ENCODE assay signal across 20 mouse cellular contexts in the genomic region with DNA sequence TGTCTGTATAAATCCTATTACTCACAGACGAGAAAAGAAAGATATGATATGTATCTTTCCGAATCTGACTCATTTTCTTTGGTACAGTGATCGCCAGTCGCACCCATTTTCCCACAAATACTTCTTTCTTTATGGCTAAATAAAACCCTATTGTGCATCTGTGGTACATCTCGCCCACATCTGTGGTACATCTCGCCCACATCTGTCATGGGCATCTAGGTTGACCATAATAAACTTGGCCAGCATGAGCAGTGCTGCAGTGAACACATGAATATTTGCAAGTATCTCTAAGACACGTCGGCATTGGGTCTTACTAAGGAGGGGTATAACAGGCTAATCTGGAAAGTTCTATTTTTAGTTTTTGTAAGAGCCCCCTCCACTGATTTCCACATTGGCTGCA. TPM values are rescaled to one million over a fixed set of nuclear protein-coding genes. Genes with fewer than 3 reads are reported as not detected.
DNase-seq lines count a peak whose midpoint lies in the region; TF ChIP-seq lines count a peak whose summit lies in the region.
"Had no signal": no experiment of that assay in that cellular context is flagged by ENCODE, and none has a peak within 500 bp of the region (broad histone marks: within the 10 kb centered on the region; RNA-seq: fewer than 3 reads in every experiment).

No protein-coding gene starts in this region.

- H3K4me3 ChIP-seq in C2C12 (ENCODE audit: insufficient read depth, poor library complexity, severe bottlenecking) (no peak overlapping the region), myocyte (no peak overlapping the region)
- H3K4me3 ChIP-seq: embryonic facial prominence, embryonic 10.5 days; embryonic facial prominence, embryonic 12.5 days; forebrain, embryonic 13.5 days; forebrain, embryonic 15.5 days had no signal

- DNase-seq in left cerebral cortex, adult 18-20 months (ENCODE audit: low spot score in 2 of 2), result peak; percentile 31 to 36
- DNase-seq in left cerebral cortex, postnatal 4 days, result no peak
- DNase-seq in testis, postnatal 10 days (ENCODE audit: low spot score), result no peak
- DNase-seq: adrenal gland, adult 2 months; adrenal gland, postnatal 10 days; adrenal gland, postnatal 25 days; B cell, adult 2 months; cerebellum, adult 11-12 months; cerebellum, adult 2 months; cerebellum, adult 9-10 months; cerebellum, postnatal 10 days; cerebellum, postnatal 25 days; forebrain, postnatal 0 days had no signal

- H3ac ChIP-seq in C2C12 (ENCODE audit: control insufficient read depth, insufficient read length, low read depth) (no peak overlapping the region), myocyte (ENCODE audit: control insufficient read depth, insufficient read length) (no peak overlapping the region)

- H3K36me3 ChIP-seq in C2C12 (ENCODE audit: control insufficient read depth, insufficient read depth), result no peaks in the 10 kb centered on the region
- H3K36me3 ChIP-seq in myocyte (ENCODE audit: control insufficient read depth, insufficient read depth), result no peaks in the 10 kb centered on the region
- H3K36me3 ChIP-seq: embryonic facial prominence, embryonic 10.5 days; embryonic facial prominence, embryonic 12.5 days; forebrain, embryonic 15.5 days had no signal

- H3K4me2 ChIP-seq in myocyte (ENCODE audit: low read depth), result peak overlapping the region; percentile 13
- H3K4me2 ChIP-seq: embryonic facial prominence, embryonic 12.5 days; forebrain, embryonic 13.5 days; forebrain, embryonic 15.5 days had no signal

- no peaks in the 10 kb centered on the region for H3K27me3 ChIP-seq in C2C12 (ENCODE audit: control insufficient read depth, insufficient read depth, insufficient read length)
- H3K27me3 ChIP-seq in myocyte (ENCODE audit: control insufficient read depth, insufficient read depth, insufficient read length), result no peaks in the 10 kb centered on the region
- H3K27me3 ChIP-seq: forebrain, embryonic 13.5 days; forebrain, embryonic 15.5 days had no signal

- intact Hi-C loops in left cerebral cortex, postnatal 4 days (cut with DNase I), result no loop called here

- TF ChIP-seq POLR2A in myocyte (IDR thresholded peaks at IDR 0.05; ENCODE audit: insufficient read length, low read depth), result no peak

- TF ChIP-seq CTCF in C2C12 (IDR thresholded peaks at IDR 0.05; ENCODE audit: control insufficient read depth, insufficient read depth, insufficient read length), result no peak

- no peaks in the 10 kb centered on the region for H3K79me3 ChIP-seq in C2C12 (ENCODE audit: low read depth)

- H3K79me2 ChIP-seq in C2C12 (ENCODE audit: control insufficient read depth, insufficient read depth) (no peaks in the 10 kb centered on the region), myocyte (ENCODE audit: control insufficient read depth, insufficient read depth) (no peaks in the 10 kb centered on the region)

TF ChIP-seq in C2C12, 6 proteins besides CTCF, POLR2A, EP300 and RAD21:
- TF ChIP-seq CEBPB (IDR thresholded peaks at IDR 0.05; ENCODE audit: low read depth), result no peak
- peak; percentile 13 for TF ChIP-seq FOSL1 (IDR thresholded peaks at IDR 0.05; ENCODE audit: insufficient read depth, low read length, poor library complexity, severe bottlenecking)
- TF ChIP-seq MYOD1 (IDR thresholded peaks at IDR 0.05; ENCODE audit: control insufficient read depth, insufficient read length, low read depth), result peak; percentile 66

TF ChIP-seq in myocyte, 11 proteins besides CTCF, POLR2A, EP300 and RAD21:
- TF ChIP-seq MYOD1 (IDR thresholded peaks at IDR 0.05; ENCODE audit: control insufficient read depth in 1 of 3, insufficient read length in 2 of 3, low read depth in 2 of 3) (peak in 2 of 3 experiments; percentile 37 to 60), TCF12 (IDR thresholded peaks at IDR 0.05; ENCODE audit: insufficient read depth, poor library complexity, severe bottlenecking) (peak; percentile 1), CEBPB (IDR thresholded peaks at IDR 0.05; ENCODE audit: insufficient read depth, poor library complexity, severe bottlenecking) (no peak), E2F4 (IDR thresholded peaks at IDR 0.05; ENCODE audit: insufficient read depth) (no peak), REST (IDR thresholded peaks at IDR 0.05; ENCODE audit: insufficient read depth, insufficient read length) (no peak), USF1 (IDR thresholded peaks at IDR 0.05; ENCODE audit: low read depth) (no peak), SRF (IDR thresholded peaks at IDR 0.05; ENCODE audit: control insufficient read depth, insufficient read length, low read depth) (no peak)
TF ChIP-seq in myocyte: peak in this region for 2.

RNA-seq across cellular contexts. Expression of gene Smoc2, which starts 36.7 kb away (rescaled TPM):
- total RNA-seq in left cerebral cortex, adult 18-20 months (2021), result 10 to 100 TPM; 15.6 to 18.3 TPM
- 1 to 10 TPM; 3.6 to 4.1 TPM for total RNA-seq in left cerebral cortex, postnatal 4 days (2021)
- polyA plus RNA-seq in C2C12 (2012; fragmentation: generic; extraction: Trizol), result 69.7 TPM
- 12.6 TPM for polyA plus RNA-seq in myocyte (2012; fragmentation: generic; extraction: Trizol)
- total RNA-seq: MEL had no signal

RNA-seq across cellular contexts. Expression of gene Dact2, which starts 38.5 kb away (rescaled TPM):
- 10 to 100 TPM; 68.0 to 88.0 TPM for total RNA-seq in left cerebral cortex, adult 18-20 months (2021)
- 10 to 100 TPM in 1 of 2 experiments, 1 to 10 TPM in 1; 9.4 to 13.1 TPM for total RNA-seq in left cerebral cortex, postnatal 4 days (2021)
- polyA plus RNA-seq in C2C12 (2012; fragmentation: generic; extraction: Trizol), result 1.6 TPM
- 0.95 TPM for polyA plus RNA-seq in myocyte (2012; fragmentation: generic; extraction: Trizol)
- total RNA-seq: MEL had no signal

Comparison
In these comparisons a context has a peak if more than half of its experiments do, and no peak if none do; other contexts are left out.
1. DNase-seq: peak in left cerebral cortex, adult 18-20 months (2 of 2); none in left cerebral cortex, postnatal 4 days (single experiment) and testis, postnatal 10 days (single experiment).
2. RNA of gene Dact2, which starts 38.5 kb away (total RNA-seq): 68.0 to 88.0 TPM in left cerebral cortex, adult 18-20 months; 9.4 to 13.1 TPM in left cerebral cortex, postnatal 4 days; every median in the first group is over 4 times any median in the second.